Mouse (Mus musculus) neural tube, embryonic 12.5 days (tissue): ENCODE data around the gene S1pr4. TPM values are rescaled to one million over a fixed set of nuclear protein-coding genes. Genes with fewer than 3 reads are reported as not detected.
A peak's percentile ranks its signal among the peaks of the same experiment; 100 is the strongest.

Source experiments
- ATAC-seq: fragments of 200-750 bp; cut with Nextera tagmentation; 2 replicates; pipeline ENCODE4 v1.8.0; 2017; ENCODE audit warnings: low read depth, mild to moderate bottlenecking, moderate TSS enrichment, moderate library complexity; ENCODE audit not compliant: low FRiP score
- H3K27ac ChIP-seq: fragments of 300-500 bp; sonication (generic); 2 replicates; pipeline ENCODE4 v1.5.1; 2016
- H3K27me3 ChIP-seq: fragments of 300-500 bp; sonication (generic); replicated peaks from 2 replicates; pipeline ENCODE4 v1.6.1; 2016; ENCODE audit warnings: mild to moderate bottlenecking
- H3K36me3 ChIP-seq: fragments of 300-500 bp; sonication (generic); 2 replicates; pipeline ENCODE4 v1.6.1; 2016; ENCODE audit warnings: mild to moderate bottlenecking
- H3K4me1 ChIP-seq: fragments of 300-500 bp; sonication (generic); 2 replicates; pipeline ENCODE4 v1.6.1; 2016
- H3K4me2 ChIP-seq: fragments of 300-500 bp; sonication (generic); replicated peaks from 2 replicates; pipeline ENCODE4 v1.6.1; 2016; ENCODE audit warnings: mild to moderate bottlenecking
- H3K4me3 ChIP-seq: fragments of 300-500 bp; sonication (generic); 2 replicates; pipeline ENCODE4 v1.5.1; 2016
- H3K9ac ChIP-seq: fragments of 300-500 bp; sonication (generic); 2 replicates; pipeline ENCODE4 v1.6.1; 2016; ENCODE audit warnings: mild to moderate bottlenecking
- H3K9me3 ChIP-seq: fragments of 300-500 bp; sonication (generic); 2 replicates; pipeline ENCODE4 v1.6.1; 2016; ENCODE audit warnings: mild to moderate bottlenecking
- WGBS: fragments of 180-500 bp; shearing (Covaris S2); methylation state at CpG from one replicate; pipeline ENCODE4 v1.1.7; 2016; 5-methylcytosine and 5-hydroxymethylcytosine counted together
- polyA plus RNA-seq: library from polyadenylated mRNA; unstranded; fragments of >200 nt; fragmentation: Nextera tagmentation; extraction: Ambion mirVana; gene quantifications from 2 replicates; pipeline ENCODE4 v1.2.1, GENCODE M21; 2016

The S1pr4 gene
- polyA plus RNA-seq, 1 experiment from 2014 or later = 0.51 TPM

- no peak for ATAC-seq
- WGBS = 77% methylated on average over 7 of the region's 7 CpGs
- no peak overlapping the region for H3K27ac ChIP-seq
- H3K4me3 ChIP-seq = no peak overlapping the region
- H3K9me3 ChIP-seq = no peaks in the 10 kb centered on the region
- H3K36me3 ChIP-seq = peaks cover 45% of the 10 kb centered on the region
- H3K9ac ChIP-seq = no peak overlapping the region
- no peak overlapping the region for H3K4me2 ChIP-seq
- peaks cover 13% of the 10 kb centered on the region for H3K27me3 ChIP-seq
- peaks cover 25% of the 10 kb centered on the region for H3K4me1 ChIP-seq
Measured at GRCm38 (mm10) chr10:81485479-81486018, 14.4 kb downstream of the S1pr4 start.

- no peak overlapping the region for H3K27ac ChIP-seq
- no peak overlapping the region for H3K9ac ChIP-seq
- H3K27me3 ChIP-seq = peaks cover 13% of the 10 kb centered on the region
- H3K9me3 ChIP-seq = no peaks in the 10 kb centered on the region
- 19% methylated on average over 2 of the region's 2 CpGs for WGBS
- H3K36me3 ChIP-seq = peaks cover 40% of the 10 kb centered on the region
- H3K4me1 ChIP-seq = peaks cover 30% of the 10 kb centered on the region
- no peak overlapping the region for H3K4me3 ChIP-seq
- no peak overlapping the region for H3K4me2 ChIP-seq
- no peak for ATAC-seq
Measured at GRCm38 (mm10) chr10:81485060-81485449, 14.9 kb downstream of the S1pr4 start.

- H3K9me3 ChIP-seq = no peaks in the 10 kb centered on the region
- no peak overlapping the region for H3K9ac ChIP-seq
- H3K4me1 ChIP-seq = peaks cover 34% of the 10 kb centered on the region
- H3K27me3 ChIP-seq = peaks cover 13% of the 10 kb centered on the region
- no peak for ATAC-seq
- no peak overlapping the region for H3K4me2 ChIP-seq
- WGBS = 51% methylated on average over 6 of the region's 6 CpGs
- no peak overlapping the region for H3K4me3 ChIP-seq
- H3K36me3 ChIP-seq = peaks cover 35% of the 10 kb centered on the region
- H3K27ac ChIP-seq = no peak overlapping the region
Measured at GRCm38 (mm10) chr10:81484441-81485059, 15.4 kb downstream of the S1pr4 start.

- no peak overlapping the region for H3K4me2 ChIP-seq
- no peak overlapping the region for H3K4me3 ChIP-seq
- ATAC-seq = no peak
- 21% methylated on average over 9 of the region's 9 CpGs for WGBS
- H3K9me3 ChIP-seq = no peaks in the 10 kb centered on the region
- no peak overlapping the region for H3K9ac ChIP-seq
- H3K4me1 ChIP-seq = peaks cover 34% of the 10 kb centered on the region
- peaks cover 29% of the 10 kb centered on the region for H3K36me3 ChIP-seq
- peaks cover 13% of the 10 kb centered on the region for H3K27me3 ChIP-seq
- no peak overlapping the region for H3K27ac ChIP-seq
Measured at GRCm38 (mm10) chr10:81483983-81484382, 15.9 kb downstream of the S1pr4 start.

- Histone ChIP-seq H3K9ac (peak within 1 kb of the TSS; percentile 76), H3K4me2 (peak within 1 kb of the TSS; percentile 68), H3K4me1 (peaks cover 41% of the 10 kb centered on the region), H3K4me3 (peak within 1 kb of the TSS; percentile 53), H3K27me3 (peaks cover 16% of the 10 kb centered on the region), H3K36me3 (peaks cover 14% of the 10 kb centered on the region), H3K9me3 (no peaks in the 10 kb centered on the region), H3K27ac (no peak within 1 kb of the TSS)
- peak; percentile 52 for ATAC-seq
- WGBS = under 1% methylated on average over 36 of the region's 36 CpGs
Measured at GRCm38 (mm10) chr10:81482533-81482889, 17.4 kb downstream of the S1pr4 start, which contains the start of gene Celf5. TSS of gene Celf5 (minus strand) at chr10:81482709.

- Histone ChIP-seq H3K4me1 (peaks cover 41% of the 10 kb centered on the region), H3K9me3 (no peaks in the 10 kb centered on the region), H3K4me3 (peak overlapping the region; percentile 53), H3K27ac (no peak overlapping the region), H3K4me2 (peak overlapping the region; percentile 68), H3K27me3 (peaks cover 21% of the 10 kb centered on the region), H3K36me3 (peaks cover 8% of the 10 kb centered on the region), H3K9ac (peak overlapping the region; percentile 76)
- WGBS = 3% methylated on average over 35 of the region's 35 CpGs
- peak; percentile 11 for ATAC-seq
Measured at GRCm38 (mm10) chr10:81481605-81482532, 18.1 kb downstream of the S1pr4 start.

- H3K4me2 ChIP-seq = no peak overlapping the region
- H3K4me3 ChIP-seq = no peak overlapping the region
- H3K27ac ChIP-seq = no peak overlapping the region
- H3K4me1 ChIP-seq = peaks cover 32% of the 10 kb centered on the region
- peaks cover 52% of the 10 kb centered on the region for H3K27me3 ChIP-seq
- WGBS = 86% methylated on average over 10 of the region's 10 CpGs
- H3K9me3 ChIP-seq = no peaks in the 10 kb centered on the region
- 0 out of 2 replicates have a peak, but pooled peaks cover under 1% of the 10 kb centered on the region for H3K36me3 ChIP-seq
- ATAC-seq = no peak
- no peak overlapping the region for H3K9ac ChIP-seq
Measured at GRCm38 (mm10) chr10:81474461-81474860, 25.5 kb downstream of the S1pr4 start.

- Histone ChIP-seq H3K27me3 (peaks cover 52% of the 10 kb centered on the region), H3K27ac (no peak overlapping the region), H3K9me3 (no peaks in the 10 kb centered on the region), H3K4me1 (peaks cover 28% of the 10 kb centered on the region), H3K4me3 (peak overlapping the region; percentile 36), H3K9ac (peak overlapping the region; percentile 58), H3K36me3 (peaks cover 5% of the 10 kb centered on the region; the same call in 1 of the 2 replicates), H3K4me2 (peak overlapping the region; percentile 77)
- WGBS = 1% methylated on average over 22 of the region's 22 CpGs
- ATAC-seq = peak; percentile 80
Measured at GRCm38 (mm10) chr10:81473003-81473451, 26.9 kb downstream of the S1pr4 start.

- peaks cover 54% of the 10 kb centered on the region for H3K27me3 ChIP-seq
- ATAC-seq = peak; percentile 51
- peak overlapping the region; percentile 23; the same call in 1 of the 2 replicates for H3K27ac ChIP-seq
- H3K9ac ChIP-seq = peak overlapping the region; percentile 58
- 6% methylated on average over 14 of the region's 18 CpGs for WGBS
- H3K9me3 ChIP-seq = no peaks in the 10 kb centered on the region
- H3K4me3 ChIP-seq = peak overlapping the region; percentile 36
- peaks cover 10% of the 10 kb centered on the region; the same call in 1 of the 2 replicates for H3K36me3 ChIP-seq
- H3K4me1 ChIP-seq = peaks cover 25% of the 10 kb centered on the region
- peak overlapping the region; percentile 77 for H3K4me2 ChIP-seq
Measured at GRCm38 (mm10) chr10:81472403-81473002, 27.4 kb downstream of the S1pr4 start.

- peaks cover 17% of the 10 kb centered on the region; the same call in 1 of the 2 replicates for H3K36me3 ChIP-seq
- 53% methylated on average over 18 of the region's 18 CpGs for WGBS
- H3K9ac ChIP-seq = no peak overlapping the region
- H3K4me3 ChIP-seq = no peak overlapping the region
- no peak overlapping the region for H3K27ac ChIP-seq
- H3K9me3 ChIP-seq = no peaks in the 10 kb centered on the region
- no peak for ATAC-seq
- H3K27me3 ChIP-seq = peaks cover 56% of the 10 kb centered on the region
- H3K4me1 ChIP-seq = peaks cover 25% of the 10 kb centered on the region
- H3K4me2 ChIP-seq = 0 out of 2 replicates have a peak overlapping the region, but pooled peaks have one; percentile 22
Measured at GRCm38 (mm10) chr10:81470454-81470853, 29.5 kb downstream of the S1pr4 start.

GRCm38 (mm10) chr10:81469253-81469652 is 30.7 kb downstream of the S1pr4 start:
- H3K9me3 ChIP-seq = no peaks in the 10 kb centered on the region
- peaks cover 17% of the 10 kb centered on the region; the same call in 1 of the 2 replicates for H3K36me3 ChIP-seq
- WGBS = 93% methylated on average over 5 of the region's 5 CpGs
- no peak for ATAC-seq
- H3K4me1 ChIP-seq = peaks cover 37% of the 10 kb centered on the region
- H3K27ac ChIP-seq = no peak overlapping the region
- no peak overlapping the region for H3K4me2 ChIP-seq
- H3K4me3 ChIP-seq = no peak overlapping the region
- H3K9ac ChIP-seq = no peak overlapping the region
- peaks cover 58% of the 10 kb centered on the region for H3K27me3 ChIP-seq
